Mouse (Mus musculus) bone marrow macrophage, adult 2 months (primary cell): ENCODE measurements around the gene Ccdc194.

Source experiments
- CTCF ChIP-seq: IDR thresholded peaks from 2 replicates; pipeline ENCODE4 v1.5.1; 2012; ENCODE audit warnings: low read depth, mild to moderate bottlenecking, low read length, moderate library complexity
- POLR2A ChIP-seq: IDR thresholded peaks from 2 replicates; pipeline ENCODE4 v1.6.1; 2012; ENCODE audit warnings: mild to moderate bottlenecking, low read depth, low read length, borderline replicate concordance

DNA sequence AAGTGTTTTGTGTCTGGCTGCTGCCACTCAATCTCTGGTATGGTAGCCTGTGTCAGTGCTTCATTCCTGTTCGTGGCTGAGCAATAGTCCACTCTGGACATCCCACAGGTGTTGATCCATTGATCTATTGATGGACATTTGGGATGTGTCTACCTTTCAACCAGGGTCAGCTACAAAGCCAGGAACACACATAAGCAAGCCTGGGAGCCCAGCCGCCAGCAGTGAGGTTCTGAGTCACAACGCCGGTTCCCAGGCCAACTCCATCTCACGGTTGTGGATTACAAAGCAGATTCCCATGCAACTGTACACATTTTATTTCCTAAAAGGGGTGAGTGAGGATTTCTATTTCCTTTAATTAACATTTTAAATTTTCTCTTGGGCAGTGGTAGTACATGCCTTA lies 35.3 kb upstream of the Ccdc194 start:
- no peak for TF ChIP-seq POLR2A
- TF ChIP-seq CTCF, result no peak
